Mouse (Mus musculus): ENCODE data around the gene Obox2. TPM values are rescaled to one million over a fixed set of nuclear protein-coding genes. Genes with fewer than 3 reads are reported as not detected.
"Not testable (repeated sequence)": the region's sequence is repeated elsewhere in the genome, so short reads cannot be mapped to it uniquely, and the experiment has no call there.

Gene Obox2
- not detected for polyA plus RNA-seq (2012; fragmentation: generic; extraction: Trizol)
- long read RNA-seq, experiment 1 = 0 reads
- long read RNA-seq, experiment 2 = 0 reads

- H3ac ChIP-seq (ENCODE audit: control insufficient read depth, insufficient read length, low read depth); H3K4me3 ChIP-seq (ENCODE audit: insufficient read depth, poor library complexity, severe bottlenecking); H3K79me3 ChIP-seq (ENCODE audit: low read depth); H3K36me3 ChIP-seq (ENCODE audit: control insufficient read depth, insufficient read depth); H3K79me2 ChIP-seq (ENCODE audit: control insufficient read depth, insufficient read depth); H3K27me3 ChIP-seq (ENCODE audit: control insufficient read depth, insufficient read depth, insufficient read length): not testable (repeated sequence)
These were observed at the start of gene Obox2, which contains the start of gene Obox1 for GRCm38 (mm10) chr7:15388421-15388998. TSS of gene Obox2 (plus strand) at chr7:15388721. TSS of gene Obox1 (plus strand) at chr7:15388948.

- H3K36me3 ChIP-seq (ENCODE audit: control insufficient read depth, insufficient read depth); H3K79me3 ChIP-seq (ENCODE audit: low read depth); H3K4me3 ChIP-seq (ENCODE audit: insufficient read depth, poor library complexity, severe bottlenecking); H3K27me3 ChIP-seq (ENCODE audit: control insufficient read depth, insufficient read depth, insufficient read length); H3ac ChIP-seq (ENCODE audit: control insufficient read depth, insufficient read length, low read depth); H3K79me2 ChIP-seq (ENCODE audit: control insufficient read depth, insufficient read depth): not testable (repeated sequence)
These were observed 10.8 kb downstream of the Obox2 start for GRCm38 (mm10) chr7:15399147-15399874.

- not testable (repeated sequence) for H3ac ChIP-seq (ENCODE audit: control insufficient read depth, insufficient read length, low read depth)
These were observed 18.3 kb downstream of the Obox2 start for GRCm38 (mm10) chr7:15406816-15407215.

GRCm38 (mm10) chr7:15418046-15418445 is 29.5 kb downstream of the Obox2 start:
- not testable (repeated sequence) for H3K79me2 ChIP-seq (ENCODE audit: control insufficient read depth, insufficient read depth); H3K36me3 ChIP-seq (ENCODE audit: control insufficient read depth, insufficient read depth); H3K79me3 ChIP-seq (ENCODE audit: low read depth); H3K4me3 ChIP-seq (ENCODE audit: insufficient read depth, poor library complexity, severe bottlenecking); H3ac ChIP-seq (ENCODE audit: control insufficient read depth, insufficient read length, low read depth); H3K27me3 ChIP-seq (ENCODE audit: control insufficient read depth, insufficient read depth, insufficient read length)

More at GRCm38 (mm10) chr7:15406816-15407215, 18.3 kb downstream of the Obox2 start:
- H3K79me3 ChIP-seq (ENCODE audit: low read depth); H3K4me3 ChIP-seq (ENCODE audit: insufficient read depth, poor library complexity, severe bottlenecking); H3K36me3 ChIP-seq (ENCODE audit: control insufficient read depth, insufficient read depth); H3K27me3 ChIP-seq (ENCODE audit: control insufficient read depth, insufficient read depth, insufficient read length); H3K79me2 ChIP-seq (ENCODE audit: control insufficient read depth, insufficient read depth): not testable (repeated sequence)

GRCm38 (mm10) chr7:15425537-15425936 is 37.0 kb downstream of the Obox2 start:
- not testable (repeated sequence) for H3K79me3 ChIP-seq (ENCODE audit: low read depth); H3K36me3 ChIP-seq (ENCODE audit: control insufficient read depth, insufficient read depth); H3K4me3 ChIP-seq (ENCODE audit: insufficient read depth, poor library complexity, severe bottlenecking); H3K27me3 ChIP-seq (ENCODE audit: control insufficient read depth, insufficient read depth, insufficient read length); H3ac ChIP-seq (ENCODE audit: control insufficient read depth, insufficient read length, low read depth); H3K79me2 ChIP-seq (ENCODE audit: control insufficient read depth, insufficient read depth)

Other genes with a start within 250 kb of the Obox2 start
- gene Obox1, start 227 bp downstream of the Obox2 start, polyA plus RNA-seq (2012; fragmentation: generic; extraction: Trizol) = not detected